Comparison of ENCODE assay signal across 8 mouse cellular contexts in genomic region chr3:116424160-116424972, GRCm38 (mm10). TPM values are rescaled to one million over a fixed set of nuclear protein-coding genes. Genes with fewer than 3 reads are reported as not detected.
DNase-seq lines count a peak whose midpoint lies in the region; ATAC-seq lines count a peak whose summit lies in the region.

No protein-coding gene starts in this region.

- H3K27me3 ChIP-seq in forebrain, embryonic 12.5 days: no peaks in the 10 kb centered on the region
- no peaks in the 10 kb centered on the region for H3K27me3 ChIP-seq in limb, embryonic 15.5 days
- H3K27me3 ChIP-seq in neural tube, embryonic 15.5 days (replicated peaks): no peaks in the 10 kb centered on the region

- peak overlapping the region; percentile 64 for H3K4me3 ChIP-seq in forebrain, embryonic 12.5 days (replicated peaks)
- H3K4me3 ChIP-seq in limb, embryonic 15.5 days: peak overlapping the region; percentile 96
- H3K4me3 ChIP-seq in neural tube, embryonic 15.5 days (replicated peaks): peak overlapping the region; percentile 94

- peak; percentile 15 for ATAC-seq in forebrain, embryonic 12.5 days (ENCODE audit: low FRiP score)
- no peak for ATAC-seq in limb, embryonic 15.5 days (ENCODE audit: insufficient number of reproducible peaks, low FRiP score, low TSS enrichment, low read depth)
- ATAC-seq in neural tube, embryonic 15.5 days (ENCODE audit: low FRiP score): peak; percentile 36

- H3K36me3 ChIP-seq in forebrain, embryonic 12.5 days (replicated peaks): peaks cover 6% of the 10 kb centered on the region; the same call in 1 of the 2 replicates
- H3K36me3 ChIP-seq in limb, embryonic 15.5 days: 0 out of 2 replicates have a peak, but pooled peaks cover 4% of the 10 kb centered on the region
- H3K36me3 ChIP-seq in neural tube, embryonic 15.5 days: no peaks in the 10 kb centered on the region

- DNase-seq in cerebellum, adult 11-12 months: peak; percentile 6
- no peak for DNase-seq in cerebellum, adult 11 months
- DNase-seq in retina, postnatal 7 days (ENCODE audit: low read depth, low spot score): peak; percentile 78
- no peak for DNase-seq in retina, embryonic 14.5 days (ENCODE audit: low spot score)
- DNase-seq in ovary, postnatal 36 days (ENCODE audit: low spot score): no peak

- H3K4me2 ChIP-seq in forebrain, embryonic 12.5 days: peak overlapping the region; percentile 84
- H3K4me2 ChIP-seq in limb, embryonic 15.5 days: peak overlapping the region; percentile 89
- H3K4me2 ChIP-seq in neural tube, embryonic 15.5 days: peak overlapping the region; percentile 81

- WGBS in forebrain, embryonic 12.5 days: 0% methylated on average over 32 of the region's 32 CpGs
- WGBS in limb, embryonic 15.5 days: under 1% methylated on average over 32 of the region's 32 CpGs
- WGBS in neural tube, embryonic 15.5 days: 0% methylated on average over 32 of the region's 32 CpGs

- peak overlapping the region; percentile 97 for H3K27ac ChIP-seq in forebrain, embryonic 12.5 days
- H3K27ac ChIP-seq in limb, embryonic 15.5 days: peak overlapping the region; percentile 89
- H3K27ac ChIP-seq in neural tube, embryonic 15.5 days (replicated peaks): peak overlapping the region; percentile 87

- H3K9ac ChIP-seq in forebrain, embryonic 12.5 days: peak overlapping the region; percentile 82
- H3K9ac ChIP-seq in limb, embryonic 15.5 days: peak overlapping the region; percentile 42; the same call in 1 of the 2 replicates
- peak overlapping the region; percentile 84 for H3K9ac ChIP-seq in neural tube, embryonic 15.5 days (replicated peaks)

- no peaks in the 10 kb centered on the region for H3K9me3 ChIP-seq in forebrain, embryonic 12.5 days
- no peaks in the 10 kb centered on the region for H3K9me3 ChIP-seq in limb, embryonic 15.5 days
- no peaks in the 10 kb centered on the region for H3K9me3 ChIP-seq in neural tube, embryonic 15.5 days (replicated peaks)

- peaks cover 30% of the 10 kb centered on the region for H3K4me1 ChIP-seq in forebrain, embryonic 12.5 days
- peaks cover 15% of the 10 kb centered on the region for H3K4me1 ChIP-seq in limb, embryonic 15.5 days
- H3K4me1 ChIP-seq in neural tube, embryonic 15.5 days: peaks cover 19% of the 10 kb centered on the region

RNA-seq across cellular contexts. Expression of gene Cdc14a, which starts 0.5 kb away (rescaled TPM):
- 21.6 and 23.2 TPM in 2 replicates for polyA plus RNA-seq in forebrain, embryonic 12.5 days (2016; fragmentation: Nextera tagmentation; extraction: Ambion mirVana)
- polyA plus RNA-seq in limb, embryonic 15.5 days (2015; fragmentation: Nextera tagmentation; extraction: Ambion mirVana): 6.4 and 6.7 TPM in 2 replicates
- polyA plus RNA-seq in neural tube, embryonic 15.5 days (2015; fragmentation: Nextera tagmentation; extraction: Ambion mirVana): 3.5 and 5.4 TPM in 2 replicates

Comparison
In these comparisons a context has a peak if more than half of its experiments do, and no peak if none do; other contexts are left out.
1. DNase-seq: peak in cerebellum, adult 11-12 months (single experiment) and retina, postnatal 7 days (single experiment); none in cerebellum, adult 11 months (single experiment), retina, embryonic 14.5 days (single experiment) and ovary, postnatal 36 days (single experiment).
2. Peak in every context shown above with its lines, with median percentiles within 50 percentile points of each other: H3K27ac ChIP-seq, H3K4me2 ChIP-seq, H3K4me3 ChIP-seq and H3K9ac ChIP-seq.